Mouse (Mus musculus) testis, adult 2 months (tissue): ENCODE measurements around the gene Cisd1. TPM values are rescaled to one million over a fixed set of nuclear protein-coding genes. Genes with fewer than 3 reads are reported as not detected.
"Not testable (repeated sequence)": the region's sequence is repeated elsewhere in the genome, so short reads cannot be mapped to it uniquely, and the experiment has no call there.

Source experiments
- H3K27ac ChIP-seq: fragments of 200-500 bp; 2 replicates; pipeline ENCODE4 v1.5.1; 2012; ENCODE audit warnings: low read depth, low read length; ENCODE audit not compliant: control insufficient read depth, insufficient read depth
- H3K27me3 ChIP-seq: fragments of 200-500 bp; 2 replicates; pipeline ENCODE4 v1.6.1; 2012; ENCODE audit warnings: mild to moderate bottlenecking, low read length, moderate library complexity; ENCODE audit not compliant: control insufficient read depth, insufficient read depth
- H3K36me3 ChIP-seq: fragments of 200-500 bp; 2 replicates; pipeline ENCODE4 v1.6.1; 2012; ENCODE audit warnings: mild to moderate bottlenecking, low read length; ENCODE audit not compliant: control insufficient read depth, insufficient read depth
- H3K4me1 ChIP-seq: fragments of 200-500 bp; 2 replicates; pipeline ENCODE4 v1.6.1; 2012; ENCODE audit warnings: low read length; ENCODE audit not compliant: control insufficient read depth, insufficient read depth
- H3K4me3 ChIP-seq: fragments of 200-500 bp; 2 replicates; pipeline ENCODE4 v1.5.1; 2012; ENCODE audit warnings: low read depth, mild to moderate bottlenecking, low read length, moderate library complexity, mixed read lengths; ENCODE audit not compliant: control insufficient read depth
- CTCF ChIP-seq: fragments of 200-500 bp; IDR thresholded peaks from 2 replicates; pipeline ENCODE4 v1.5.1; 2012; ENCODE audit warnings: low read depth, mild to moderate bottlenecking, inconsistent platforms, low read length, moderate library complexity; ENCODE audit not compliant: control insufficient read depth, insufficient read depth, insufficient replicate concordance
- POLR2A ChIP-seq: fragments of 200-500 bp; IDR thresholded peaks from 2 replicates; pipeline ENCODE4 v1.6.1; 2012; ENCODE audit warnings: low read depth, mild to moderate bottlenecking, inconsistent platforms, low read length, moderate library complexity; ENCODE audit not compliant: control insufficient read depth
- polyA plus RNA-seq: library from polyadenylated mRNA; depleted of rRNA; stranded (reverse); fragments of >200 nt; gene quantifications from 2 replicates; pipeline ENCODE4 v1.2.3, GENCODE M21; 2012; rRNA removed

Cisd1 gene
- polyA plus RNA-seq = 35.4 and 42.1 TPM in 2 replicates

DNA sequence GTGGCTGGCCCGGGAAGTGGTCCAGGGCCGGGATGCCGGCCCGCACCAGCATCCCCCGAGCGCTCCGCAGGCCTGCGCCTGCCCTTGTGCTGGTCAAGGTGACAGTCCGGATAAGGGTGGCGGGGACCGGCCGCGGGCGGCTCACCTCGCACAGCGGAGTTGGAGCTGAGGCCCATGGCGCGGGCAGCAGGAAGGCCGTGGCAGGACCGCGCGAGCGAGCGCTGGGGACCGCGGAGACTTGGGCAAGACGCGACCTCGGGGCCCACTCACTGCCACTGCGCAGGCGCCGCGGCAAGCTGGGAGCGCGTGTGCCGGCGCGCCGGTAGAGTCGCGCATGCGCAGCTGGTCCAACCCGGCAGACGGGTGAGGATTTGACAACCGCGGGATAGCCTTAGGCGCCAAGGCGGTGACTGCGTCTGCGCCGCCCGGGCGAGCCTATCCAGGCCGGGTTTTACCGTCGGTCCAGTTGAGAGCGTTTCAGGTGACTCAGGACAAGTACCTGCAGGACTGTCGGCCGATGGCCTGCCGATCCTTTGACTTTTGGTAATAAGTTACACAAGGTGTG, at the start of gene Cisd1:
Gene Cisd1 (minus strand): TSS at position 376 of the 565 bp plus-strand sequence.
- Histone ChIP-seq H3K27me3 (no peaks in the 10 kb centered on the region), H3K36me3 (no peaks in the 10 kb centered on the region), H3K4me3 (peak within 1 kb of the TSS; percentile 85), H3K4me1 (peaks cover 32% of the 10 kb centered on the region), H3K27ac (peak within 1 kb of the TSS; percentile 73)
- TF ChIP-seq CTCF (no peak), POLR2A (peak; percentile 74)

DNA sequence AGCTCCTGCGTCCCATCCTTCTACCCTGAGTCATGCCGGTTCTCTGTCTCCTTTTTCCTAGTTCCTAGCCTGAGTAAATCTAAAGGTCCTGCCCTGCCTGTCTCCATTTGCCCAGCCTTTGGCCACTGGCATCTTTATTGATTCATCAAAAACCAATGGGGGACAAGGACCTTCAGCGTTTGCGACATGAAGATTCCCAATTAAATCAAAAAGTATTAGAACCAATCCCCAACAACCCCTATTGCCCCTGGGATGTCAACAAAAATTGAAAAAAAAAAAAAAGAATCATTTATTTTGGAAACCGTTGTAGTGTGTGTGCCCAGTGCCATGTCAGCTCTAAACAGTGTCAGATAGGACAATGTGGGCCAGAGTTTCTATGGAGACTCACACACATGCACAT, 44.6 kb upstream of the Cisd1 start:
- no peak overlapping the region for H3K27ac ChIP-seq

DNA sequence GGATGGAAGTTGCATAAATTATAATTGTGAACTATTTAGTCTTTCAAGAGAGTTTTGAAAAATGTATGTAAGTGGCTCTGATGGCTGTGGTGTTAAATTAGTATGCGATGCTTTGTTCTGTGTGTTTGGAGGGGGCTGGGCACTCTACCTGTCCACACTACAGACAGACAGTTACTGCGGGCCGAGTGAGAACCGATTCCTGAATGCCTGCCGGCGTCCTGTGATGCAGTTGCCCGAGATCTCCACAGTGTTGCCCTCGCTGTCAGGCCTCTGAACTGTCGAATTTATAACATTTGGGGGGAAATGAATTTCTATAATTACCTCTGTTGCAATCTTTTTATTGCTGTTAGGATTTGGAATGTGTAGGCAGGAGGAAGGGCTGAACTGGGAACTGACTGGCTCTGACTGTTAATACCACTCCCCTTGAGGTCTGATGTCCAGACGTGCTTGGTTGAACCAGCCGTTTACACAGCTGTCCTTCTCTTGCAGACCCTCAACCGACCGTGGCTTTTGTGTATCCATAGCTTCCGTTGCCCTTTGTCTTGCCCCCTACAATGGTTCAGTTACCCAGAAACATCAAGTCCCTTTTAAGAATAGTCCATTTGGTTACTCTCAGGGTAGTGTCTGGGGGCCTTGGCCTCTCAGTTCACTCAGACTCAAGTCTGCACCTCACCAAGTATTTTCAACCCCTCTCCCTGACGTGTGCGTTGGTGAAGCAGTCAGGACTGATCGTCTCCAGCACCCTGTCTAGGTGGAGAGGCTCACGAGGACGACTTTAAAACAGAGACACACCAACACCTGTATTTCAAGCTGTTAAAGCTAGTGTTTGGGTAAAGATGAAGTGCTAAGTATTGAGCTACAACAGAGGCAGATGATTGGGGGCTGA, 39.6 kb upstream of the Cisd1 start:
- H3K4me3 ChIP-seq = no peak overlapping the region
- no peak overlapping the region for H3K27ac ChIP-seq
- H3K4me1 ChIP-seq = peaks cover 6% of the 10 kb centered on the region
- TF ChIP-seq POLR2A (no peak), CTCF (no peak)
- no peaks in the 10 kb centered on the region for H3K27me3 ChIP-seq
- no peaks in the 10 kb centered on the region for H3K36me3 ChIP-seq

More for the DNA sequence above, 44.6 kb upstream of the Cisd1 start:
- Histone ChIP-seq H3K4me3 (no peak overlapping the region), H3K36me3 (no peaks in the 10 kb centered on the region), H3K4me1 (no peaks in the 10 kb centered on the region), H3K27me3 (no peaks in the 10 kb centered on the region)
- no peak for TF ChIP-seq POLR2A
- TF ChIP-seq CTCF = no peak

DNA sequence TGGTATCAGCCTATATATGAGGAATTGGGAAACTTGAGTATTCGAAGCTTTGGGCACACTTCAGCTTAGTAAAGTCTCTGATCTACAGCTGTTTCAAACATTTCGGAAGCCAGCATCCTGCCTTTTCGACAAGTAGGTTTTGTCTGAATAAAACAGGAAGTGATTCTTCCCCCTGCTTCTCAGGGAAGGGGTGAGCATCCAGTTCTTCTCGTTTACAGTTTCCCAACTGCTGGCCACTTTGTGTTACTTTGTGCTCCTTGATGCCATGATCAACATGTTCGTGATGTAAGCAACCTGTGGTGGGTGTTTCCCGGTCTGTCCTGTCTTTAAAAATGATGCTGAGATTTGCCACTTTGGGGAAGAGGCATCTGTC, 38.8 kb upstream of the Cisd1 start:
- not testable (repeated sequence) for H3K27ac ChIP-seq, H3K4me3 ChIP-seq, H3K27me3 ChIP-seq, H3K36me3 ChIP-seq, H3K4me1 ChIP-seq

DNA sequence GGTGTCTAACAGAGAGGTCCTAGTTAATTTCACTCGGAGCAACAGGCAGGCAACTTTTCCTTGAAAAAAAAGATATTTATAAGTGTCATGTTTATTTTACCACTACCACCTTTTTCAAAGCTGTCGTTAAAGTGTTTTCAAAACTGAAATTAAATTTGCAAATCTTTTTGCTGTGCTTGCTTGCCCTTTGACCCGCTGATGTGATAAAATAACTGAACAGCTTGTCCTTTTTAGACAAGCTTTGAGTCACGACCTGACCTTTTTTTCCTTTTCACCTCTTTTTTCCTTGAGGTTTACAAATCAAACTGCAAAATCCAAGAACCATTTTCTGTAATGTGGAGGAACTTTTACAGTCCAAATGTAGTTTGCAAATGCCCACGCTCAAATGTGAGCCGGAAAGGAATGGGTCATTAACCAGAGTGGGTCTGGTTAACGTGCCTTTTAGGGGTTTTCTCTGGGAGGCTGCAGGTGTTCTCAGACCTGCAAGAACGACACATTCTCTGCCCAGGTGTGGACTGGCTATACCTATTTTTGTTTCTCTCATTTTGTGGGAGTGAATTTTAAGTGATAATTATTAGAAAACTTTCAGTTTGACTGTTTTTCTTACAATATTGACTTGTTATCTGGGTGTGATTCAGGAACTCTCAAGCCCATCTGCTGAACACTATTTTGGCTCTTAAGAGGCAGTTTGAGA, 38.3 kb upstream of the Cisd1 start:
- TF ChIP-seq POLR2A (no peak), CTCF (no peak)
- no peak overlapping the region; the same call in 1 of the 2 replicates for H3K27ac ChIP-seq
- H3K36me3 ChIP-seq = no peaks in the 10 kb centered on the region
- no peaks in the 10 kb centered on the region for H3K27me3 ChIP-seq
- H3K4me3 ChIP-seq = peak overlapping the region; percentile 27; the same call in 1 of the 2 replicates
- H3K4me1 ChIP-seq = peaks cover 6% of the 10 kb centered on the region

DNA sequence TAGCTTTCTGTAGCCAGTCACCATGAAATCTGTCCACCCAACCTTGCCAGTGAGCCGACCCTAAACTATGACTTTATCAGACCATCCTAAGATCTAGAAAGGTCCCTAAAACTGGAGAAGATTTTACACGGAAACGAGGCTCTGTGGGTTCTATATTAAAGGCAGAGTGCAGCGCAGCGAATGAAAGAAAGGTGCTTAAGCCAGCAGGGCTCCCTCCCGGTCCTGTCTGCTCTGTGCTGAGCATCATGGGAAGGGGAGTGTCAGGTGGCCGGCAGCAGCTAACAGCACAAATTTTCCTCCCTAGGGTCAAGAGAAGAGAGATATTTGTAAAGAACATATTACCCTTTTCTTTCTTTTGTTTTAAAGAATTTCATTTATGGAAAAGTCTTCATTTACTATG, 37.4 kb upstream of the Cisd1 start:
- peaks cover 6% of the 10 kb centered on the region for H3K4me1 ChIP-seq
- TF ChIP-seq CTCF = no peak
- TF ChIP-seq POLR2A = no peak
- peak overlapping the region; percentile 3 for H3K27ac ChIP-seq
- peak overlapping the region; percentile 94 for H3K4me3 ChIP-seq
- H3K27me3 ChIP-seq = no peaks in the 10 kb centered on the region
- no peaks in the 10 kb centered on the region for H3K36me3 ChIP-seq

DNA sequence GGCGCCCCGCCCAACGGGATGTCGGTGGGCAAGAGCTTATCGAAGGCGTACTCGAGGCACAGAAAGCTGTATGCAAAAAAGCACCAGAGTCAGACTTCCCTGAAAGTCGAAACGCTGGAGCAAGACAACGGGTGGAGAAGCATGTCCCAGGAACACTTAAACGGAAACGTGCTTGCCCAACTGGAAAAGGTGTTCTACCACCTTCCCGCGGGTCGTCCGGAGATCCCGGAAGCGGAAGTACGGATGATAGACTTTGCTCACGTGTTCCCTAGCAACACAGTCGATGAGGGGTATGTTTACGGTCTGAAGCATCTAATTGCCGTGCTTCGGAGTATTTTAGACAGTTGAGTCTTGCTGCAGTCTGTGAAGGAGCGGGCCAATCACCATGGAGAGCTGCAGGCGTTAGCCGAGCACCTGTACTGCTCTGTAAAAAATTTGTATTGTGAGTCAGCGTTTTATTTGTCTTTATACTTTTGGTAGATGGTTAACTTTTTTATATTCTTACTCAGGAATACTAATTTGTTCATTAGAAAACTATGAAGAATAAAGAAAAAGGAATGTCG, 36.8 kb upstream of the Cisd1 start:
- Histone ChIP-seq H3K27me3 (no peaks in the 10 kb centered on the region), H3K4me1 (peaks cover 6% of the 10 kb centered on the region), H3K27ac (peak overlapping the region; percentile 84), H3K36me3 (no peaks in the 10 kb centered on the region), H3K4me3 (peak overlapping the region; percentile 94)
- TF ChIP-seq POLR2A = peak; percentile 73
- no peak for TF ChIP-seq CTCF
